15 mouse cellular contexts compared by ENCODE assay signal in genomic region chr1:166363122-166363521, GRCm38 (mm10).
"Had no signal": no experiment of that assay in that cellular context is flagged by ENCODE, and none has a peak within 500 bp of the region (broad histone marks: within the 10 kb centered on the region; RNA-seq: fewer than 3 reads in every experiment).

No protein-coding gene starts in this region.

- H3K27me3 ChIP-seq: neural tube, embryonic 15.5 days; stomach, embryonic 15.5 days had no signal

- H3K4me3 ChIP-seq: neural tube, embryonic 15.5 days; stomach, embryonic 15.5 days had no signal

- H3K9me3 ChIP-seq: neural tube, embryonic 15.5 days; stomach, embryonic 15.5 days had no signal

- H3K9ac ChIP-seq: neural tube, embryonic 15.5 days; stomach, embryonic 15.5 days had no signal

- H3K36me3 ChIP-seq: neural tube, embryonic 15.5 days; stomach, embryonic 15.5 days had no signal

- DNase-seq: retina, postnatal 1 day; right cerebral cortex, adult 18-20 months; right cerebral cortex, postnatal 14 days; right cerebral cortex, postnatal 25 days; right cerebral cortex, postnatal 4 days; spleen, adult 18-20 months; thymus, adult 18-20 months; thymus, adult 2 months; thymus, postnatal 14 days; thymus, postnatal 25 days; thymus, postnatal 36 days; thymus, postnatal 4 days had no signal

- H3K4me2 ChIP-seq: neural tube, embryonic 15.5 days; stomach, embryonic 15.5 days had no signal

- H3K4me1 ChIP-seq: stomach, embryonic 15.5 days had no signal

- H3K27ac ChIP-seq: neural tube, embryonic 15.5 days; stomach, embryonic 15.5 days; stomach, postnatal 0 days had no signal
